Mouse (Mus musculus): ENCODE measurements around the gene Fcho2. TPM values are rescaled to one million over a fixed set of nuclear protein-coding genes. Genes with fewer than 3 reads are reported as not detected.

The Fcho2 gene
- polyA plus RNA-seq, 1 experiment: 34.3 TPM

- DNase-seq (ENCODE audit: low spot score): no peak
These were observed 136.0 kb downstream of the Fcho2 start for GRCm38 (mm10) chr13:98679230-98679629.

- no peak for DNase-seq (ENCODE audit: low spot score)
These were observed 141.3 kb downstream of the Fcho2 start for GRCm38 (mm10) chr13:98673922-98674321.

Other genes with a start within 250 kb of the Fcho2 start
- gene Tmem174, start 178.0 kb downstream of the Fcho2 start, polyA plus RNA-seq (2012; rRNA removed): 0.03 TPM in 1 of 2 replicates, not detected in the other
- gene Tmem171, start 120.6 kb downstream of the Fcho2 start, polyA plus RNA-seq (2012; rRNA removed): 0.10 and 0.14 TPM in 2 replicates
- gene Tnpo1, start 110.9 kb upstream of the Fcho2 start, polyA plus RNA-seq (2012; rRNA removed): 31.0 and 31.3 TPM in 2 replicates
- not detected in 2 replicates for gene 1700024P04Rik, start 169.1 kb upstream of the Fcho2 start, polyA plus RNA-seq (2012; rRNA removed)

Data from urinary bladder, adult 2 months (tissue).